Mouse (Mus musculus) kidney, postnatal 10 days (tissue): ENCODE results near the gene Rflna.

ENCODE experiments used
- DNase-seq: peaks from one replicate; pipeline ENCODE4 v3.0.0; 2021; ENCODE audit warnings: mixed read lengths

Rflna gene

GRCm38 (mm10) chr5:125002969-125003872 is at the start of gene Rflna:
Rflna (plus strand) TSS chr5:125003221.
- DNase-seq, result peak; percentile 88

- peak; percentile 51 for DNase-seq
Observed at GRCm38 (mm10) chr5:124954404-124955305, 48.4 kb upstream of the Rflna start.

GRCm38 (mm10) chr5:124957491-124957890 is 45.5 kb upstream of the Rflna start:
- no peak for DNase-seq

GRCm38 (mm10) chr5:124959099-124959498 is 43.9 kb upstream of the Rflna start:
- no peak for DNase-seq

GRCm38 (mm10) chr5:124960131-124960901 is 42.7 kb upstream of the Rflna start:
- peak; percentile 87 for DNase-seq

GRCm38 (mm10) chr5:124961433-124961832 is 41.6 kb upstream of the Rflna start:
- no peak for DNase-seq

GRCm38 (mm10) chr5:124962761-124963160 is 40.3 kb upstream of the Rflna start:
- DNase-seq, result no peak

- DNase-seq, result peak; percentile 75
Observed at GRCm38 (mm10) chr5:124963806-124964672, 39.0 kb upstream of the Rflna start.

GRCm38 (mm10) chr5:124966622-124967332 is 36.2 kb upstream of the Rflna start:
- no peak for DNase-seq

- DNase-seq, result peak; percentile 45
Observed at GRCm38 (mm10) chr5:124969790-124970189, 33.2 kb upstream of the Rflna start.

GRCm38 (mm10) chr5:124986222-124986621 is 16.8 kb upstream of the Rflna start:
- no peak for DNase-seq

- DNase-seq, result peak; percentile 42
Observed at GRCm38 (mm10) chr5:124986656-124987055, 16.4 kb upstream of the Rflna start.

GRCm38 (mm10) chr5:124989724-124990123 is 13.3 kb upstream of the Rflna start:
- no peak for DNase-seq

GRCm38 (mm10) chr5:124992323-124992722 is 10.7 kb upstream of the Rflna start:
- DNase-seq, result no peak

- peak; percentile 76 for DNase-seq
Observed at GRCm38 (mm10) chr5:124992891-124993290, 10.1 kb upstream of the Rflna start.

GRCm38 (mm10) chr5:124996816-124997215 is 6.2 kb upstream of the Rflna start:
- peak; percentile 71 for DNase-seq

GRCm38 (mm10) chr5:124997913-124998312 is 5.1 kb upstream of the Rflna start:
- DNase-seq, result no peak

- no peak for DNase-seq
Observed at GRCm38 (mm10) chr5:125000756-125001250, 2.2 kb upstream of the Rflna start.

GRCm38 (mm10) chr5:125003873-125004255 is 843 bp downstream of the Rflna start:
- no peak for DNase-seq

GRCm38 (mm10) chr5:125005871-125006652 is 3.0 kb downstream of the Rflna start:
- DNase-seq, result peak; percentile 59
